Mouse (Mus musculus): ENCODE measurements around the gene Atp2b1. TPM values are rescaled to one million over a fixed set of nuclear protein-coding genes. Genes with fewer than 3 reads are reported as not detected.

The Atp2b1 gene
- polyA plus RNA-seq, 1 experiment, result 14.9 TPM

- no peak overlapping the region for H3K4me3 ChIP-seq (ENCODE audit: insufficient read depth, low read depth, low read length)
- H3K4me1 ChIP-seq (ENCODE audit: control insufficient read depth, insufficient read depth, insufficient read length, low read length), result no peaks in the 10 kb centered on the region
- no peak overlapping the region for H3K27ac ChIP-seq (replicated peaks; ENCODE audit: low read depth, low read length)
Measured at GRCm38 (mm10) chr10:99004866-99005265, 90.7 kb downstream of the Atp2b1 start.

- Histone ChIP-seq H3K4me1 (ENCODE audit: control insufficient read depth, insufficient read depth, insufficient read length, low read length) (no peaks in the 10 kb centered on the region), H3K4me3 (ENCODE audit: insufficient read depth, low read depth, low read length) (no peak overlapping the region), H3K27ac (replicated peaks; ENCODE audit: low read depth, low read length) (no peak overlapping the region)
Measured at GRCm38 (mm10) chr10:99011084-99011483, 96.9 kb downstream of the Atp2b1 start.

GRCm38 (mm10) chr10:99012086-99012485 is 97.9 kb downstream of the Atp2b1 start:
- Histone ChIP-seq H3K4me3 (ENCODE audit: insufficient read depth, low read depth, low read length) (no peak overlapping the region), H3K27ac (replicated peaks; ENCODE audit: low read depth, low read length) (no peak overlapping the region), H3K4me1 (ENCODE audit: control insufficient read depth, insufficient read depth, insufficient read length, low read length) (no peaks in the 10 kb centered on the region)

- Histone ChIP-seq H3K27ac (replicated peaks; ENCODE audit: low read depth, low read length) (no peak overlapping the region), H3K4me3 (ENCODE audit: insufficient read depth, low read depth, low read length) (no peak overlapping the region), H3K4me1 (ENCODE audit: control insufficient read depth, insufficient read depth, insufficient read length, low read length) (no peaks in the 10 kb centered on the region)
Measured at GRCm38 (mm10) chr10:99014737-99015136, 100.5 kb downstream of the Atp2b1 start.

GRCm38 (mm10) chr10:99016996-99017395 is 102.8 kb downstream of the Atp2b1 start:
- H3K4me3 ChIP-seq (ENCODE audit: insufficient read depth, low read depth, low read length), result no peak overlapping the region
- no peaks in the 10 kb centered on the region for H3K4me1 ChIP-seq (ENCODE audit: control insufficient read depth, insufficient read depth, insufficient read length, low read length)
- H3K27ac ChIP-seq (replicated peaks; ENCODE audit: low read depth, low read length), result no peak overlapping the region

GRCm38 (mm10) chr10:99027462-99027861 is 113.3 kb downstream of the Atp2b1 start:
- Histone ChIP-seq H3K4me1 (ENCODE audit: control insufficient read depth, insufficient read depth, insufficient read length, low read length) (no peaks in the 10 kb centered on the region), H3K27ac (replicated peaks; ENCODE audit: low read depth, low read length) (no peak overlapping the region), H3K4me3 (ENCODE audit: insufficient read depth, low read depth, low read length) (no peak overlapping the region)

- Histone ChIP-seq H3K27ac (replicated peaks; ENCODE audit: low read depth, low read length) (no peak overlapping the region), H3K4me3 (ENCODE audit: insufficient read depth, low read depth, low read length) (no peak overlapping the region)
Measured at GRCm38 (mm10) chr10:99029844-99030243, 115.6 kb downstream of the Atp2b1 start.

GRCm38 (mm10) chr10:99033830-99034828 is 119.9 kb downstream of the Atp2b1 start:
- Histone ChIP-seq H3K4me1 (ENCODE audit: control insufficient read depth, insufficient read depth, insufficient read length, low read length) (no peaks in the 10 kb centered on the region), H3K27ac (replicated peaks; ENCODE audit: low read depth, low read length) (no peak overlapping the region), H3K4me3 (ENCODE audit: insufficient read depth, low read depth, low read length) (no peak overlapping the region)

More at GRCm38 (mm10) chr10:99029844-99030243, 115.6 kb downstream of the Atp2b1 start:
- H3K4me1 ChIP-seq (ENCODE audit: control insufficient read depth, insufficient read depth, insufficient read length, low read length), result no peaks in the 10 kb centered on the region

- Histone ChIP-seq H3K4me3 (ENCODE audit: insufficient read depth, low read depth, low read length) (no peak overlapping the region), H3K27ac (replicated peaks; ENCODE audit: low read depth, low read length) (no peak overlapping the region), H3K4me1 (ENCODE audit: control insufficient read depth, insufficient read depth, insufficient read length, low read length) (no peaks in the 10 kb centered on the region)
Measured at GRCm38 (mm10) chr10:99037185-99038065, 123.2 kb downstream of the Atp2b1 start.

GRCm38 (mm10) chr10:99038866-99039265 is 124.7 kb downstream of the Atp2b1 start:
- H3K27ac ChIP-seq (replicated peaks; ENCODE audit: low read depth, low read length), result no peak overlapping the region
- H3K4me3 ChIP-seq (ENCODE audit: insufficient read depth, low read depth, low read length), result no peak overlapping the region
- no peaks in the 10 kb centered on the region for H3K4me1 ChIP-seq (ENCODE audit: control insufficient read depth, insufficient read depth, insufficient read length, low read length)

- Histone ChIP-seq H3K27ac (replicated peaks; ENCODE audit: low read depth, low read length) (no peak overlapping the region), H3K4me1 (ENCODE audit: control insufficient read depth, insufficient read depth, insufficient read length, low read length) (no peaks in the 10 kb centered on the region), H3K4me3 (ENCODE audit: insufficient read depth, low read depth, low read length) (no peak overlapping the region)
Measured at GRCm38 (mm10) chr10:99040171-99040570, 126.0 kb downstream of the Atp2b1 start.

- no peak overlapping the region for H3K27ac ChIP-seq (replicated peaks; ENCODE audit: low read depth, low read length)
- no peak overlapping the region for H3K4me3 ChIP-seq (ENCODE audit: insufficient read depth, low read depth, low read length)
- no peaks in the 10 kb centered on the region for H3K4me1 ChIP-seq (ENCODE audit: control insufficient read depth, insufficient read depth, insufficient read length, low read length)
Measured at GRCm38 (mm10) chr10:99046756-99047550, 132.7 kb downstream of the Atp2b1 start.

GRCm38 (mm10) chr10:99047551-99047940 is 133.3 kb downstream of the Atp2b1 start:
- no peak overlapping the region for H3K27ac ChIP-seq (replicated peaks; ENCODE audit: low read depth, low read length)

GRCm38 (mm10) chr10:99050093-99050492 is 135.9 kb downstream of the Atp2b1 start:
- Histone ChIP-seq H3K4me3 (ENCODE audit: insufficient read depth, low read depth, low read length) (no peak overlapping the region), H3K27ac (replicated peaks; ENCODE audit: low read depth, low read length) (no peak overlapping the region), H3K4me1 (ENCODE audit: control insufficient read depth, insufficient read depth, insufficient read length, low read length) (no peaks in the 10 kb centered on the region)

More at GRCm38 (mm10) chr10:99047551-99047940, 133.3 kb downstream of the Atp2b1 start:
- Histone ChIP-seq H3K4me1 (ENCODE audit: control insufficient read depth, insufficient read depth, insufficient read length, low read length) (no peaks in the 10 kb centered on the region), H3K4me3 (ENCODE audit: insufficient read depth, low read depth, low read length) (no peak overlapping the region)
